In genomic region chrX:110814151-110814571, GRCm38 (mm10) we compare ENCODE assay signal across 10 mouse cellular contexts. TPM values are rescaled to one million over a fixed set of nuclear protein-coding genes. Genes with fewer than 3 reads are reported as not detected.
DNase-seq lines count a peak whose midpoint lies in the region; ATAC-seq lines count a peak whose summit lies in the region.
"Had no signal": no experiment of that assay in that cellular context is flagged by ENCODE, and none has a peak within 500 bp of the region (broad histone marks: within the 10 kb centered on the region; RNA-seq: fewer than 3 reads in every experiment).

Pou3f4 (plus strand) TSS chrX:110814280.

- ATAC-seq in kidney, embryonic 16.5 days (ENCODE audit: low FRiP score, low TSS enrichment) = peak; percentile 96
- peak; percentile 96 for ATAC-seq in limb, embryonic 13.5 days (ENCODE audit: low FRiP score, low read depth)
- peak; percentile 90 for ATAC-seq in neural tube, embryonic 15.5 days (ENCODE audit: low FRiP score)

- no peaks in the 10 kb centered on the region for H3K9me3 ChIP-seq in kidney, embryonic 16.5 days (ENCODE audit: low read length)
- no peaks in the 10 kb centered on the region for H3K9me3 ChIP-seq in limb, embryonic 13.5 days
- no peaks in the 10 kb centered on the region for H3K9me3 ChIP-seq in neural tube, embryonic 15.5 days (replicated peaks)

- DNase-seq in gastrocnemius, postnatal 10 days = peak; percentile 17
- no peak for DNase-seq in gastrocnemius, adult 18-20 months (ENCODE audit: low spot score)
- DNase-seq in cerebellum, postnatal 10 days = peak; percentile 85 to 89
- DNase-seq in frontal cortex, adult 2 months (ENCODE audit: extremely low spot score in 1 of 2, low spot score in 1 of 2) = peak; percentile 75 to 85
- no peak for DNase-seq in spleen, adult 18-20 months

- H3K27ac ChIP-seq in kidney, embryonic 16.5 days (ENCODE audit: low read length) = no peak within 1 kb of the TSS
- H3K27ac ChIP-seq in limb, embryonic 13.5 days = no peak within 1 kb of the TSS
- peak within 1 kb of the TSS; percentile 86 for H3K27ac ChIP-seq in neural tube, embryonic 15.5 days (replicated peaks)
- H3K27ac ChIP-seq: heart, adult 2 months had no signal

- no peak within 1 kb of the TSS for H3K9ac ChIP-seq in kidney, embryonic 16.5 days (replicated peaks; ENCODE audit: low read length)
- H3K9ac ChIP-seq in limb, embryonic 13.5 days = no peak within 1 kb of the TSS
- peak within 1 kb of the TSS; percentile 45 for H3K9ac ChIP-seq in neural tube, embryonic 15.5 days (replicated peaks)

- 14% methylated on average over 20 of the region's 20 CpGs for WGBS in kidney, embryonic 16.5 days
- 16% methylated on average over 20 of the region's 20 CpGs for WGBS in limb, embryonic 13.5 days
- WGBS in neural tube, embryonic 15.5 days = 14% methylated on average over 20 of the region's 20 CpGs

- no peaks in the 10 kb centered on the region for H3K4me1 ChIP-seq in kidney, embryonic 16.5 days (ENCODE audit: insufficient read depth, low read length)
- H3K4me1 ChIP-seq in limb, embryonic 13.5 days = no peaks in the 10 kb centered on the region
- no peaks in the 10 kb centered on the region for H3K4me1 ChIP-seq in neural tube, embryonic 15.5 days

- H3K4me3 ChIP-seq in kidney, embryonic 16.5 days (ENCODE audit: low read length) = peak within 1 kb of the TSS; percentile 38
- H3K4me3 ChIP-seq in limb, embryonic 13.5 days = peak within 1 kb of the TSS; percentile 45
- peak within 1 kb of the TSS; percentile 54 for H3K4me3 ChIP-seq in neural tube, embryonic 15.5 days (replicated peaks)
- H3K4me3 ChIP-seq: heart, adult 2 months had no signal

- H3K27me3 ChIP-seq in kidney, embryonic 16.5 days (ENCODE audit: insufficient read depth, low read length) = peaks cover 47% of the 10 kb centered on the region
- peaks cover 47% of the 10 kb centered on the region for H3K27me3 ChIP-seq in limb, embryonic 13.5 days
- H3K27me3 ChIP-seq in neural tube, embryonic 15.5 days (replicated peaks) = no peaks in the 10 kb centered on the region

- H3K4me2 ChIP-seq in kidney, embryonic 16.5 days (replicated peaks; ENCODE audit: low read depth, low read length) = peak within 1 kb of the TSS; percentile 59
- H3K4me2 ChIP-seq in limb, embryonic 13.5 days (replicated peaks) = peak within 1 kb of the TSS; percentile 73
- H3K4me2 ChIP-seq in neural tube, embryonic 15.5 days = peak within 1 kb of the TSS; percentile 60

- H3K36me3 ChIP-seq in kidney, embryonic 16.5 days (ENCODE audit: insufficient read depth, low read length) = no peaks in the 10 kb centered on the region
- H3K36me3 ChIP-seq in limb, embryonic 13.5 days = no peaks in the 10 kb centered on the region
- no peaks in the 10 kb centered on the region for H3K36me3 ChIP-seq in neural tube, embryonic 15.5 days

RNA-seq across cellular contexts. Expression of gene Pou3f4, which starts in this region (rescaled TPM):
- total RNA-seq in gastrocnemius, postnatal 10 days (2021) = under 1 TPM in 1 of 2 experiments, not detected in 1; 0.11 TPM
- under 1 TPM in 1 of 2 experiments, not detected in 1; 0.07 TPM for total RNA-seq in gastrocnemius, adult 18-20 months (2021)
- polyA plus RNA-seq in frontal cortex, adult 2 months (2012; rRNA removed) = 10.4 and 11.2 TPM in 2 replicates
- polyA plus RNA-seq in kidney, embryonic 16.5 days (2015; fragmentation: Nextera tagmentation; extraction: Ambion mirVana) = 0.05 TPM in 1 of 2 replicates, not detected in the other
- polyA plus RNA-seq in limb, embryonic 13.5 days (2015; fragmentation: Nextera tagmentation; extraction: Ambion mirVana) = 0.14 and 0.18 TPM in 2 replicates
- 5.4 and 6.3 TPM in 2 replicates for polyA plus RNA-seq in neural tube, embryonic 15.5 days (2015; fragmentation: Nextera tagmentation; extraction: Ambion mirVana)
- total RNA-seq: heart, adult 2 months had no signal
- polyA plus RNA-seq: C2C12; heart, adult 2 months had no signal

Comparison
In these comparisons a context has a peak if more than half of its experiments do, and no peak if none do; other contexts are left out.
1. Peak in DNase-seq in gastrocnemius, postnatal 10 days; RNA of the gene not detected or under 1 TPM.
2. Peak in ATAC-seq, H3K4me3 ChIP-seq and H3K4me2 ChIP-seq in kidney, embryonic 16.5 days; RNA of the gene not detected or under 1 TPM.
3. Peak in ATAC-seq, H3K4me3 ChIP-seq and H3K4me2 ChIP-seq in limb, embryonic 13.5 days; RNA of the gene not detected or under 1 TPM.
4. DNase-seq: peak in cerebellum, postnatal 10 days (2 of 2) and frontal cortex, adult 2 months (2 of 2); none in gastrocnemius, adult 18-20 months (single experiment) and spleen, adult 18-20 months (0 of 2).
5. Peak in every context shown above with its lines, with median percentiles within 50 percentile points of each other: ATAC-seq, H3K4me2 ChIP-seq and H3K4me3 ChIP-seq.